Mouse (Mus musculus) lung, embryonic 15.5 days (tissue): Measurements from ENCODE around the gene Piezo1. TPM values are rescaled to one million over a fixed set of nuclear protein-coding genes. Genes with fewer than 3 reads are reported as not detected.
A peak's percentile ranks its signal among the peaks of the same experiment; 100 is the strongest.

Source experiments
- ATAC-seq: fragments of 200-750 bp; cut with Nextera tagmentation; 2 replicates; pipeline ENCODE4 v1.8.0; 2017; ENCODE audit warnings: moderate number of reproducible peaks, borderline replicate concordance; ENCODE audit not compliant: low FRiP score, low TSS enrichment; ENCODE audit errors: extremely low read depth
- H3K27ac ChIP-seq: fragments of 300-500 bp; sonication (generic); 2 replicates; pipeline ENCODE4 v1.5.1; 2015; ENCODE audit warnings: moderate library complexity, mild to moderate bottlenecking, inconsistent platforms
- H3K27me3 ChIP-seq: fragments of 300-500 bp; sonication (generic); 2 replicates; pipeline ENCODE4 v1.6.1; 2015; ENCODE audit warnings: inconsistent platforms
- H3K36me3 ChIP-seq: fragments of 300-500 bp; sonication (generic); 2 replicates; pipeline ENCODE4 v1.6.1; 2015; ENCODE audit warnings: inconsistent platforms
- H3K4me1 ChIP-seq: fragments of 300-500 bp; sonication (generic); 2 replicates; pipeline ENCODE4 v1.6.1; 2015; ENCODE audit warnings: inconsistent platforms
- H3K4me2 ChIP-seq: fragments of 300-500 bp; sonication (generic); 2 replicates; pipeline ENCODE4 v1.6.1; 2015; ENCODE audit warnings: inconsistent platforms, mild to moderate bottlenecking, moderate library complexity
- H3K4me3 ChIP-seq: fragments of 300-500 bp; sonication (generic); 2 replicates; pipeline ENCODE4 v1.5.1; 2015; ENCODE audit warnings: mild to moderate bottlenecking, inconsistent platforms
- H3K9ac ChIP-seq: fragments of 300-500 bp; sonication (generic); 2 replicates; pipeline ENCODE4 v1.6.1; 2015; ENCODE audit warnings: inconsistent platforms
- H3K9me3 ChIP-seq: fragments of 300-500 bp; sonication (generic); 2 replicates; pipeline ENCODE4 v1.6.1; 2016; ENCODE audit warnings: inconsistent platforms
- WGBS: fragments of 180-500 bp; shearing (Covaris S2); methylation state at CpG from one replicate; pipeline ENCODE4 v1.1.7; 2015; 5-methylcytosine and 5-hydroxymethylcytosine counted together
- polyA plus RNA-seq: library from polyadenylated mRNA; unstranded; fragments of >200 nt; fragmentation: Nextera tagmentation; extraction: Ambion mirVana; gene quantifications from 2 replicates; pipeline ENCODE4 v1.2.1, GENCODE M21; 2015

Gene Piezo1
- polyA plus RNA-seq, 1 experiment from 2014 or later = 23.4 TPM

DNA sequence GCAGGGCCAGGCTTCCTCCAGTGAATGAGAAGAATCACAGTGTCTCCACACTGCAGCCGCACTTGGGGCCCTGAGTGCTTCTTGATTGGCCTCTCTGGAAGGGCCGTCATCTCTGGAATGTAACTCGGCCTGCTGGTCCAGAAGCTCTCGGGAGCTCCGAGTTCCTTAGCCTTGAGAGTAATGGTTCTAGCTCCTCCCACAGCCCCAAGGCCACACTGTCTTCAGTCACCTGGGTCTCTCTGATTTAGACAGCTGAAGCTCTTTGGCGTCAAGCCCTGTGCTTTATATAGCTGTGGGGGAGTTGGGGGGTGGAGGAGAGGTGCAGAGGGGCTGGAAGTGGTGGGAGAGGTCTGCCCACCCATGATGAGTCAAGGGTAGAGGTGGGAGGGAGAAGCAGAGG, 14.1 kb downstream of the Piezo1 start:
- Histone ChIP-seq H3K9ac (no peak overlapping the region), H3K27ac (peak overlapping the region; percentile 91), H3K9me3 (no peaks in the 10 kb centered on the region), H3K4me3 (no peak overlapping the region), H3K4me1 (peaks cover 47% of the 10 kb centered on the region), H3K27me3 (no peaks in the 10 kb centered on the region), H3K36me3 (no peaks in the 10 kb centered on the region), H3K4me2 (peak overlapping the region; percentile 28)
- WGBS = 7% methylated on average over 6 of the region's 6 CpGs
- ATAC-seq = peak; percentile 85

DNA sequence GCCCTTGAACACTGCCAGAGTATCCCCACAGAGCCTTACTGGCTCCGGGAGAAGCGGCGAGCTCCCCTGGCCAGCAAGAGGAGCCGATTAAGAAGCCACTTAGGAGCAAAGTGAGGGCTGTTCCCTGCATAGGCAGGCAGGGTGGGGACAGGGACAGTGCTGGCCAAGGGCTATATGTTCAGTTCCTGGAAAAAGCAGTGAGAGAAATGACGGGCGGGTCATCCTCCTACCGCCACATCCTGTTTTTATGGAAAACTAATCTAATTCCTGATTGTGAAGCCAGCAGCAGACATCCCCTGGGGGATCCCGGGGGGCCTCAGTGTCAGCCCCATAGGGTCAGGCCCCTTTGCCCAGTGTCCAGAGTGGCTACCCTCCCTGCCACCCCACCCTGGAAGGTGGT, 19.8 kb downstream of the Piezo1 start:
- H3K9me3 ChIP-seq = no peaks in the 10 kb centered on the region
- 72% methylated on average over 8 of the region's 8 CpGs for WGBS
- no peak overlapping the region for H3K9ac ChIP-seq
- no peak overlapping the region for H3K4me3 ChIP-seq
- peak overlapping the region; percentile 21; the same call in 1 of the 2 replicates for H3K27ac ChIP-seq
- ATAC-seq = no peak
- H3K27me3 ChIP-seq = no peaks in the 10 kb centered on the region
- H3K36me3 ChIP-seq = no peaks in the 10 kb centered on the region
- no peak overlapping the region for H3K4me2 ChIP-seq
- peaks cover 53% of the 10 kb centered on the region for H3K4me1 ChIP-seq

DNA sequence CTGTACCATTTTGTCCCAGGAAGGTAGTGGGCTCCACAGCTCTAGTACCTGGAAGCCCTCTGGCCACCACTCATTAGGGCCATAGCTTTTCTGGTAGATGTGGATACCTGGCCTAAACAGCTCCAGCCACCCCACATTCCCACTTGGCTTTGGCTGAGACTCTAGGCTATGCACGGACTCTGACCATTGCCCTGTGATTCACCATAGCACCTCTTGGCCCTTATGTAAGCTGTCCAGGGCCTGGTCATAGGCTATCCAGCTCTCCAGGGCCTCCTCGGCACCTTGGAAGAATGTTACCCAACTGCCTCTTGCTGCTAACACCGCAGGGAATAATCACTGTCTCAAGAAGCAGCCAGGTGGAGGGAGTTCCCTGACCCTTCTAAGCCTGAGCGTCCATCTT, 22.0 kb downstream of the Piezo1 start:
- no peak for ATAC-seq
- 85% methylated on average over 4 of the region's 4 CpGs for WGBS
- no peak overlapping the region for H3K27ac ChIP-seq
- H3K36me3 ChIP-seq = no peaks in the 10 kb centered on the region
- H3K9ac ChIP-seq = no peak overlapping the region
- H3K4me3 ChIP-seq = no peak overlapping the region
- no peaks in the 10 kb centered on the region for H3K27me3 ChIP-seq
- H3K4me2 ChIP-seq = no peak overlapping the region
- H3K9me3 ChIP-seq = no peaks in the 10 kb centered on the region
- H3K4me1 ChIP-seq = peaks cover 65% of the 10 kb centered on the region

DNA sequence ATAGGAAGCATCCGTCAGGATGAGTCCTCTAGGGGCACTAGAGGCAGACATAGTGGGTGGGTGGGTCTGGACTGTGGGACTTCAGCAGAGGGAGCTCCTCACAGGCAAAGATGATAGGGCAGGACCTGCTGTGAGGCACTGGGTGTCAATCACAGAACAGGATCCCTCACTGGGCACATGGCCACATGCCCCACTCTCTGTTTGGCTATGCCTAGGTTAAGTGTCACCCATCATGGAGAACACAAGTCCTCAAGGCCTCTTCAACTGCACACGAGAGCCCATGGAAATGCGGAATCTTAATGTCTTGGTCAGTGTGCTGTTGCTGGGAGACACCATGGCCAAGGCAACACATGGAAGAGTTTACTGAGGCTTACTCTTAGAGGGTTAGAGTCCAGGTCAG, 23.2 kb downstream of the Piezo1 start:
- H3K9ac ChIP-seq = no peak overlapping the region
- WGBS = 81% methylated on average over 3 of the region's 3 CpGs
- H3K4me1 ChIP-seq = peaks cover 77% of the 10 kb centered on the region
- no peaks in the 10 kb centered on the region for H3K27me3 ChIP-seq
- ATAC-seq = no peak
- H3K4me3 ChIP-seq = no peak overlapping the region
- H3K27ac ChIP-seq = no peak overlapping the region
- H3K4me2 ChIP-seq = no peak overlapping the region
- no peaks in the 10 kb centered on the region for H3K9me3 ChIP-seq
- H3K36me3 ChIP-seq = no peaks in the 10 kb centered on the region

DNA sequence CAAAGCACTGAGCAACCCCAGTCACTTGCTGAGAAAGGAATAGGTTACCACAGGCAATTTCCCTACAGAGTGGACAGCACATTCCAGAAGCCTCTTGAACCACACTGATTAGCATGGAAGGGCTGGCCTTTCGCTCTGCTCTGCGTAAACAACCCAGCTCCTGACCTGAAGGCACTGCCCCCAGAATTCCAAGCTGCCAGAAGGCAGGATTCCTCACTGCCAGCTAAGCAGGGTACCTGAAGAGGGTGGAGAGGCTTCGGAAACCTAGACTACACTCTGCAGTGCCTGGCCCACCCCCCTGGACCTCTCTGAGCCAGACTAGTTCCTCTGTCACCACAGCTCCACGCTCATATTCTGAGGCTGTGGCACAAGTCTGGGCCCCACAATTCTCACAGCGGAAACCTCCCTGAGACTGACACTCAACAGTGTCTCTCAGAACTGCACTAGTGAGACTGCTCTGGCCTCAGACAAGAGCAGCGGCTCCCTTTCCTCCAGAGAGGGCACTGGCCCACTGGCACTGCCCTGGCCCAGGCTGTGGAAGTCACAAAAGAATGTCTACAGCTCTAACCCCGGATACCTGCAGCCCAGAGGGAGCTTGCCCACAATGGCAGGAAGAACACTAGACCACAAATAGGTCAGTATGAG, 24.5 kb downstream of the Piezo1 start:
- Histone ChIP-seq H3K4me1 (peaks cover 70% of the 10 kb centered on the region), H3K27me3 (no peaks in the 10 kb centered on the region), H3K9ac (no peak overlapping the region), H3K27ac (peak overlapping the region; percentile 86), H3K4me3 (no peak overlapping the region), H3K36me3 (no peaks in the 10 kb centered on the region), H3K4me2 (no peak overlapping the region), H3K9me3 (no peaks in the 10 kb centered on the region)
- 32% methylated on average over 7 of the region's 7 CpGs for WGBS
- peak; percentile 49; the same call in 1 of the 2 replicates for ATAC-seq

DNA sequence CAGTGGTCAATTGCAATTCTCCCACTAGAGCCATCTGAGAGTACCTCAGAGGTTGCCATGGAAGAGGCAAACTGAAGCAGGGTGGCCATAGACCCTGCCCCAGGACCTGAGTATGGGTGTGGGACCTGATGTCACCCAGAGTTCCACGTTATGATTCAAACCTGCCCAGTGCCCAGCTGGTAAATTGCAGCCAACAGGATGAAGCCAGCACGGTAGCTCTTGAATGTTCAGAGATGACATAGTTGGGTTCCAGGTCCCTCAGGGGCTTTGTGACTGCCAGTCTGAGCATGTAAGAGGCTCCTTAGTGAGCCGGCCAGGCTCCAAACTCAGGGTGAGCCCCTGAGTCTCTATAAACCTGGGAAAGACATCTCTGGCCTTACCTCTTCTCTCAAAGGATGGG, 25.0 kb downstream of the Piezo1 start:
- Histone ChIP-seq H3K4me1 (peaks cover 64% of the 10 kb centered on the region), H3K27ac (peak overlapping the region; percentile 86), H3K4me2 (no peak overlapping the region), H3K4me3 (no peak overlapping the region), H3K27me3 (no peaks in the 10 kb centered on the region), H3K36me3 (no peaks in the 10 kb centered on the region), H3K9ac (no peak overlapping the region), H3K9me3 (no peaks in the 10 kb centered on the region)
- no peak for ATAC-seq
- WGBS = 38% methylated on average over 3 of the region's 3 CpGs

DNA sequence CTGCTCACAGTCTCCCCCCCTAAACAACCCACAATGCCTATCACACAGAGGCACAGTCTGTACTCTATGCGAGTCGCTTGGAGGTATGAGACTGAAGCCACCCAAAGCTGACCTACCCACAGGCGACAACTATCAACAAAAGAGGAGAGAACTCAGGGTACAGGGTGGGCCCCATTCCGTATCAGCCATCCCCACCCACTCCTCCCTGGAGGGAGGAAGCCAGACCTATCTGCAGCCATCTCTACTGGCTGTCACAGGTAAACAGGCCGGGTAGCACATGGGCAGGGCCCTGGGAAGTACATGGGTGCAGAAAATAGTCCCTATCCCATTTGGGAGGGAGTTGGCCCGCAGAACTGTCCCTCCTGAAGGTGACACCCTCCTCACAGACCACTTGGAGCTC, 26.1 kb downstream of the Piezo1 start:
- 77% methylated on average over 6 of the region's 6 CpGs for WGBS
- Histone ChIP-seq H3K9ac (no peak overlapping the region), H3K4me3 (no peak overlapping the region), H3K4me2 (no peak overlapping the region), H3K9me3 (no peaks in the 10 kb centered on the region), H3K27me3 (no peaks in the 10 kb centered on the region), H3K4me1 (peaks cover 64% of the 10 kb centered on the region), H3K27ac (peak overlapping the region; percentile 86; the same call in 1 of the 2 replicates), H3K36me3 (no peaks in the 10 kb centered on the region)
- no peak for ATAC-seq

DNA sequence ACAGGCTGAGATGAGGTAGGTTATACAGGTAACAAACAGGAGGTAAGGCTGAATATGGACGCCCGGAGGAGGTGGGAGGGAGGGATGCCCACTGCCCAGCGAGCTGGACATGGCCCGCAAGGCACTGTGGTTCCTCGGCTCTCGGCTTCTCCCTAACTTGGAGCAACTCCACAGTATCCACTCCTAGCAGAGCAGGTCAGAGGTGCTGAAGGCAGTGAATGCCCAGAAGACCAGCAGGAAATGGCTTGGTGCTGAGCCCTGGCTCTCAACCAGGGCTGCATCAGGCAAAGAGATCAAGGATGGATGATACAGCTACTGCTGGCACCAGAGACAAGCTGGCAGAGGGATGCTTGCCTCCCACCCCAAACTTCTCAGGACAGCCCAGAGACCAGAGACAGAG, 26.6 kb downstream of the Piezo1 start:
- Histone ChIP-seq H3K4me2 (0 out of 2 replicates have a peak overlapping the region, but pooled peaks have one; percentile 33), H3K9ac (no peak overlapping the region), H3K27me3 (no peaks in the 10 kb centered on the region), H3K4me3 (no peak overlapping the region), H3K9me3 (no peaks in the 10 kb centered on the region), H3K36me3 (no peaks in the 10 kb centered on the region), H3K27ac (peak overlapping the region; percentile 85; the same call in 1 of the 2 replicates), H3K4me1 (peaks cover 67% of the 10 kb centered on the region)
- ATAC-seq = no peak
- WGBS = 65% methylated on average over 6 of the region's 6 CpGs

DNA sequence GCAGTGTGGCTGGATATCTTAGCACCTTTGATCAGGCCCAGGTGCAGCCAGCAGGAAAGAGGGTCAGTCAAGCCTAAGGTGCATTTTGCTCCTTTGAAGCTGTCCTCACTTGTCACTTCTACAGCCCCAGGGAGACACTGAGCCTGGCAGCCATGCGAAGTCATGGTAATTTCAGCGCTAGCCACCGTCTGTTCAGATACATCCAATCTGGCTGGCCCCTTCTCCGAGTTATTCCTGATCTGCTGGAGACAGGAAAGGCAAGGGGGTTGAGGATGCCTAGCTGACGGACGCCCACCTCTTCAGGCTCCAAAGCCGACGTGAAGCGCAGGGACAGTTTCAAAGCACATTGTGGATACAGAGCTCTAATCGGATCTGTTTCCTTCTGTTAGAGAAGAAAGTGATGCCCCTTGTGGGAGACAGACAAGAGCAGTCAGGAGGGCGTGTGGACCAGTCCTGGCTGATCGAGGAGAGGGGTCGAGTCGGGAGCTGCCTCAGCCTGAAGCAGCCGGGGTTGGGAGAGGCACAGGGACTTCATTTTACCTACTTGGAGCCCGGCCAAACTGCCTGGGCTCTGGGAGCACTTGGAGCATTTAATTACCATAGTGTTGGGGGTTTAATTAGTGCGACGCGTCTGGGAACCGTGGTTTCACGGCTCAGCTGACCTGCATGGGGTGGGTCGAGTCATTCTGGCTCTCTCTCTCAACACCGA, 27.3 kb downstream of the Piezo1 start:
- WGBS = 14% methylated on average over 23 of the region's 23 CpGs
- ATAC-seq = no peak

DNA sequence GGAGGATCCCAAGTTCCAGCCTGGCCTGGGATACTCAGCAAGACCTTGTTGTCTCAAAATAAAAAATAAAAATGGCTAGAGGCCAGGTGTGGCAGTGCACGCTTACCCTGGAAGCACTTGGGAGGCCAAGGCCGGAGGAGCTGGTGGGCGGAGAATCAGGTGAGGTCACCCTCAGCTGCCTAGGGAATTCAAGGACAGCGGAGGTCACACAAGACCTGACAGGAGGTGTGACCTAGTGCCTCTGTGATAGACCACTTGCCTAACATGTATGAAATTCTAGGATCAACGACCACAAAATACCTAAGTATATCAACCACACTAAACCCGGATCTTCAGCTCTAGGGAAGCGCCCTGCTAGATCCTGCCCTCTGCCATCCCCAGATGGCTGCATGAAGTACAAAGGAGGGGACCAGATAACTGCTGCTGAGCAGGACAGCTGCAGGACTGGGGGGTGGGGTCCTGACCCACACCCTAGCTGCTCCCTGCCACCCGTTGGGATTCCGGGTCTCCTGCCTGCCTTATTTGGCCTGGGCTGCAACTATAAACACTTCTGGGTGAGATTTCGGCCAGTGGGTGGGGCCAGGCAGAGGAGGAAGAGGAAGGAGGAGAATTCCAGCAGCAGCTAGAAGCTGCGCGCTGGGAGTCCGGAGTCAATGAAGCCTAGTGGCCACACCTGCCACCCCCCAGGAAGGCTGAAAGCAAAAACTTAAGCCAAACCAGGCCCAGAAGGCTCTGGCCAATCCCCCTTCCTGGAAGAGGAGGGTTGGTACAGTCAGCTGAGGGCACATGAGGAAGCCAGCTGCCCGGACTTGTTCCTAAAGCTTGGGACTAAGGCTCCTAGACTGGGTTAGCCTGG, 28.1 kb downstream of the Piezo1 start:
- no peaks in the 10 kb centered on the region for H3K36me3 ChIP-seq
- H3K9ac ChIP-seq = peak overlapping the region; percentile 32
- peak overlapping the region; percentile 85 for H3K27ac ChIP-seq
- peak; percentile 7; the same call in 1 of the 2 replicates for ATAC-seq
- no peaks in the 10 kb centered on the region for H3K9me3 ChIP-seq
- peaks cover 79% of the 10 kb centered on the region for H3K4me1 ChIP-seq
- H3K27me3 ChIP-seq = no peaks in the 10 kb centered on the region
- H3K4me2 ChIP-seq = peak overlapping the region; percentile 33
- WGBS = 32% methylated on average over 14 of the region's 14 CpGs
- 0 out of 2 replicates have a peak overlapping the region, but pooled peaks have one; percentile 0 for H3K4me3 ChIP-seq

More for the DNA sequence above, 27.3 kb downstream of the Piezo1 start:
- Histone ChIP-seq H3K9ac (peak overlapping the region; percentile 32; the same call in 1 of the 2 replicates), H3K27me3 (no peaks in the 10 kb centered on the region), H3K36me3 (no peaks in the 10 kb centered on the region), H3K4me2 (peak overlapping the region; percentile 33), H3K4me3 (0 out of 2 replicates have a peak overlapping the region, but pooled peaks have one; percentile 0), H3K4me1 (peaks cover 73% of the 10 kb centered on the region), H3K27ac (peak overlapping the region; percentile 85), H3K9me3 (no peaks in the 10 kb centered on the region)

DNA sequence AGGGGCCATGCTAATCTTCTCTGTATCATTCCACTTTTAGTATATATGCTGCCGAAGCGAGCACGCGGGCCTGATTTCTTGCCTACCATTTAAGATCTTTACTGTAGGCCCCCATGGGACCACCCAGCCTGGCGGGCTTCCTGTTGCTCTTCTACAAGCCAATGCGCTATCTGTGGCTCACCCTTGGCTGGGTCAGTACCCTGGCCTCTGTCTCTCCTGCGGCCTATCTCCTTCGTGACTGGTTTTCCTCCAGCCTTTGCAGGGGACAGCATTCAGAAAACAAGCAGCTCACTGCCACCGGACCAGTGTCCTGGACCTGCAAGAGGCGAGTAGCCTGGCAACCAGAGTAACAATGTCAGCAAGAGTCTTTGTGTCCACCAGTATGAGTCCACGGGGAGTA, 30.5 kb downstream of the Piezo1 start:
- H3K36me3 ChIP-seq = no peaks in the 10 kb centered on the region
- no peaks in the 10 kb centered on the region for H3K9me3 ChIP-seq
- WGBS = 69% methylated on average over 11 of the region's 11 CpGs
- H3K9ac ChIP-seq = no peak overlapping the region
- no peaks in the 10 kb centered on the region for H3K27me3 ChIP-seq
- peaks cover 75% of the 10 kb centered on the region for H3K4me1 ChIP-seq
- H3K27ac ChIP-seq = peak overlapping the region; percentile 52
- H3K4me2 ChIP-seq = no peak overlapping the region
- no peak for ATAC-seq
- no peak overlapping the region for H3K4me3 ChIP-seq
